Mouse (Mus musculus): Measurements from ENCODE around the gene Rbm3.

Gene Rbm3

GRCm38 (mm10) chrX:8145153-8145991 lies at the start of gene Rbm3:
Gene Rbm3, minus strand, starts transcription at chrX:8145880.
- DNase-seq (ENCODE audit: low read depth, low spot score) = peak; percentile 89

GRCm38 (mm10) chrX:8193419-8193723 lies 47.7 kb upstream of the Rbm3 start, which contains the start of gene Ebp:
Gene Ebp, minus strand, starts transcription at chrX:8193512.
- DNase-seq (ENCODE audit: low read depth, low spot score) = no peak

- DNase-seq (ENCODE audit: low read depth, low spot score) = peak; percentile 84
Observed at GRCm38 (mm10) chrX:8192640-8193418, 47.1 kb upstream of the Rbm3 start.

GRCm38 (mm10) chrX:8192126-8192639 lies 46.5 kb upstream of the Rbm3 start:
- DNase-seq (ENCODE audit: low read depth, low spot score) = no peak

- DNase-seq (ENCODE audit: low read depth, low spot score) = no peak
Observed at GRCm38 (mm10) chrX:8182871-8183540, 37.3 kb upstream of the Rbm3 start.

- no peak for DNase-seq (ENCODE audit: low read depth, low spot score)
Observed at GRCm38 (mm10) chrX:8179646-8180045, 34.0 kb upstream of the Rbm3 start.

- no peak for DNase-seq (ENCODE audit: low read depth, low spot score)
Observed at GRCm38 (mm10) chrX:8178871-8179270, 33.2 kb upstream of the Rbm3 start.

GRCm38 (mm10) chrX:8175504-8176385 lies 30.1 kb upstream of the Rbm3 start, which contains the start of gene Tbc1d25:
Gene Tbc1d25, minus strand, starts transcription at chrX:8176181.
- peak; percentile 87 for DNase-seq (ENCODE audit: low read depth, low spot score)

GRCm38 (mm10) chrX:8175169-8175503 lies 29.5 kb upstream of the Rbm3 start:
- no peak for DNase-seq (ENCODE audit: low read depth, low spot score)

- DNase-seq (ENCODE audit: low read depth, low spot score) = no peak
Observed at GRCm38 (mm10) chrX:8167716-8168647, 22.3 kb upstream of the Rbm3 start.

GRCm38 (mm10) chrX:8164471-8164870 lies 18.8 kb upstream of the Rbm3 start:
- no peak for DNase-seq (ENCODE audit: low read depth, low spot score)

- no peak for DNase-seq (ENCODE audit: low read depth, low spot score)
Observed at GRCm38 (mm10) chrX:8163076-8163475, 17.4 kb upstream of the Rbm3 start.

GRCm38 (mm10) chrX:8143750-8144149 lies 1.9 kb downstream of the Rbm3 start:
- no peak for DNase-seq (ENCODE audit: low read depth, low spot score)

GRCm38 (mm10) chrX:8142948-8143347 lies 2.7 kb downstream of the Rbm3 start:
- DNase-seq (ENCODE audit: low read depth, low spot score) = no peak

GRCm38 (mm10) chrX:8141058-8141457 lies 4.6 kb downstream of the Rbm3 start:
- DNase-seq (ENCODE audit: low read depth, low spot score) = no peak

GRCm38 (mm10) chrX:8140446-8140845 lies 5.2 kb downstream of the Rbm3 start:
- no peak for DNase-seq (ENCODE audit: low read depth, low spot score)

- no peak for DNase-seq (ENCODE audit: low read depth, low spot score)
Observed at GRCm38 (mm10) chrX:8139480-8139879, 6.2 kb downstream of the Rbm3 start.

GRCm38 (mm10) chrX:8135886-8136285 lies 9.8 kb downstream of the Rbm3 start:
- no peak for DNase-seq (ENCODE audit: low read depth, low spot score)

- DNase-seq (ENCODE audit: low read depth, low spot score) = peak; percentile 89
Observed at GRCm38 (mm10) chrX:8132017-8132976, 13.4 kb downstream of the Rbm3 start, which contains the start of gene Wdr13. Gene Wdr13, minus strand, starts transcription at chrX:8132892.
